Mouse (Mus musculus) heart, embryonic 11.5 days (tissue): Measurements from ENCODE around the gene Olfr273. TPM values are rescaled to one million over a fixed set of nuclear protein-coding genes. Genes with fewer than 3 reads are reported as not detected.
"Not testable (repeated sequence)": the region's sequence is repeated elsewhere in the genome, so short reads cannot be mapped to it uniquely, and the experiment has no call there.

Experiments
- ATAC-seq: fragments of 200-750 bp; cut with Nextera tagmentation; replicated peaks from 2 replicates; pipeline ENCODE4 v1.8.0; 2017; ENCODE audit warnings: moderate library complexity; ENCODE audit not compliant: insufficient number of reproducible peaks, low FRiP score, low TSS enrichment
- H3K27ac ChIP-seq: fragments of 300-500 bp; sonication (generic); 2 replicates; pipeline ENCODE4 v1.5.1; 2014; ENCODE audit warnings: mild to moderate bottlenecking, low read depth, low read length
- H3K27me3 ChIP-seq: fragments of 300-500 bp; sonication (generic); 2 replicates; pipeline ENCODE4 v1.6.1; 2014; ENCODE audit warnings: mild to moderate bottlenecking, low read length, mixed read lengths; ENCODE audit not compliant: control insufficient read depth, insufficient read depth
- H3K36me3 ChIP-seq: fragments of 300-500 bp; sonication (generic); 2 replicates; pipeline ENCODE4 v1.6.1; 2014; ENCODE audit warnings: mild to moderate bottlenecking, low read length, moderate library complexity, mixed read lengths; ENCODE audit not compliant: control insufficient read depth, insufficient read depth
- H3K4me1 ChIP-seq: fragments of 300-500 bp; sonication (generic); 2 replicates; pipeline ENCODE4 v1.6.1; 2014; ENCODE audit warnings: low read length; ENCODE audit not compliant: control insufficient read depth, insufficient read depth
- H3K4me2 ChIP-seq: fragments of 300-500 bp; sonication (generic); 2 replicates; pipeline ENCODE4 v1.6.1; 2014; ENCODE audit warnings: mild to moderate bottlenecking, moderate library complexity
- H3K4me3 ChIP-seq: fragments of 300-500 bp; sonication (generic); 2 replicates; pipeline ENCODE4 v1.5.1; 2014; ENCODE audit warnings: low read depth, low read length
- H3K9ac ChIP-seq: fragments of 300-500 bp; sonication (generic); 2 replicates; pipeline ENCODE4 v1.6.1; 2014; ENCODE audit warnings: mild to moderate bottlenecking, low read depth, low read length, moderate library complexity
- H3K9me3 ChIP-seq: fragments of 300-500 bp; sonication (generic); replicated peaks from 2 replicates; pipeline ENCODE4 v1.6.1; 2016; ENCODE audit warnings: low read length; ENCODE audit not compliant: control insufficient read depth
- WGBS: fragments of 180-500 bp; shearing (Covaris S2); extraction: QIAGEN DNeasy Blood & Tissue Kit; methylation state at CpG from one replicate; pipeline ENCODE4 v1.1.7; 2014; ENCODE audit not compliant: insufficient replicate concordance; 5-methylcytosine and 5-hydroxymethylcytosine counted together
- polyA plus RNA-seq: library from polyadenylated mRNA; unstranded; fragments of >200 nt; fragmentation: Nextera tagmentation; extraction: Ambion mirVana; gene quantifications from 2 replicates; pipeline ENCODE4 v1.2.1, GENCODE M21; 2014

Olfr273 gene
- not detected in 2 replicates for polyA plus RNA-seq

GRCm38 (mm10) chr4:52859136-52859535 lies at the start of gene Olfr273:
Gene Olfr273 (minus strand): TSS chr4:52859236.
- Histone ChIP-seq H3K4me3 (no peak within 1 kb of the TSS), H3K36me3 (no peaks in the 10 kb centered on the region), H3K4me2 (no peak within 1 kb of the TSS), H3K4me1 (no peaks in the 10 kb centered on the region), H3K9ac (no peak within 1 kb of the TSS), H3K27me3 (no peaks in the 10 kb centered on the region), H3K9me3 (no peaks in the 10 kb centered on the region), H3K27ac (no peak within 1 kb of the TSS)
- no peak for ATAC-seq
- 75% methylated on average over 1 of the region's 1 CpGs for WGBS

GRCm38 (mm10) chr4:52864156-52864555 lies 5.1 kb upstream of the Olfr273 start:
- H3K36me3 ChIP-seq, result no peaks in the 10 kb centered on the region
- 87% methylated on average over 9 of the region's 9 CpGs for WGBS
- no peak for ATAC-seq

GRCm38 (mm10) chr4:52849672-52850071 lies 9.4 kb downstream of the Olfr273 start:
- Histone ChIP-seq H3K27me3 (no peaks in the 10 kb centered on the region), H3K9ac (no peak overlapping the region), H3K4me1 (no peaks in the 10 kb centered on the region), H3K27ac (no peak overlapping the region), H3K36me3 (no peaks in the 10 kb centered on the region), H3K4me2 (no peak overlapping the region), H3K9me3 (no peaks in the 10 kb centered on the region), H3K4me3 (no peak overlapping the region)
- no peak for ATAC-seq
- 79% methylated on average over 5 of the region's 5 CpGs for WGBS

More at GRCm38 (mm10) chr4:52864156-52864555, 5.1 kb upstream of the Olfr273 start:
- no peak overlapping the region for H3K27ac ChIP-seq
- H3K4me3 ChIP-seq, result no peak overlapping the region
- no peaks in the 10 kb centered on the region for H3K9me3 ChIP-seq
- no peaks in the 10 kb centered on the region for H3K4me1 ChIP-seq
- no peaks in the 10 kb centered on the region for H3K27me3 ChIP-seq
- no peak overlapping the region for H3K9ac ChIP-seq
- H3K4me2 ChIP-seq, result no peak overlapping the region

- no peak overlapping the region for H3K27ac ChIP-seq
- no peak for ATAC-seq
- no peaks in the 10 kb centered on the region for H3K9me3 ChIP-seq
- H3K4me1 ChIP-seq, result no peaks in the 10 kb centered on the region
- no peaks in the 10 kb centered on the region for H3K36me3 ChIP-seq
- no peak overlapping the region for H3K4me3 ChIP-seq
- H3K9ac ChIP-seq, result no peak overlapping the region
- WGBS, result 65% methylated on average over 4 of the region's 4 CpGs
- no peak overlapping the region for H3K4me2 ChIP-seq
- no peaks in the 10 kb centered on the region for H3K27me3 ChIP-seq
Measured at GRCm38 (mm10) chr4:52849039-52849635, 9.9 kb downstream of the Olfr273 start.

GRCm38 (mm10) chr4:52845411-52845810 lies 13.6 kb downstream of the Olfr273 start:
- not testable (repeated sequence) for H3K27ac ChIP-seq, H3K4me2 ChIP-seq, H3K9ac ChIP-seq, H3K4me3 ChIP-seq, H3K36me3 ChIP-seq, H3K9me3 ChIP-seq, H3K4me1 ChIP-seq, H3K27me3 ChIP-seq, ATAC-seq
- WGBS, result 40% methylated on average over 1 of the region's 1 CpGs

- Histone ChIP-seq H3K9me3 (no peaks in the 10 kb centered on the region), H3K9ac (no peak overlapping the region), H3K4me2 (no peak overlapping the region), H3K36me3 (no peaks in the 10 kb centered on the region), H3K4me1 (no peaks in the 10 kb centered on the region), H3K27ac (no peak overlapping the region), H3K4me3 (no peak overlapping the region), H3K27me3 (no peaks in the 10 kb centered on the region)
- no peak for ATAC-seq
- 94% methylated on average over 11 of the region's 11 CpGs for WGBS
Measured at GRCm38 (mm10) chr4:52821375-52821774, 37.7 kb downstream of the Olfr273 start.

GRCm38 (mm10) chr4:52814304-52814703 lies 44.7 kb downstream of the Olfr273 start, which contains the start of gene Olfr275:
Gene Olfr275 (plus strand): TSS chr4:52814604.
- WGBS, result 75% methylated on average over 2 of the region's 2 CpGs
- Histone ChIP-seq H3K4me2 (no peak within 1 kb of the TSS), H3K4me1 (no peaks in the 10 kb centered on the region), H3K27ac (no peak within 1 kb of the TSS), H3K9ac (no peak within 1 kb of the TSS), H3K36me3 (no peaks in the 10 kb centered on the region), H3K4me3 (no peak within 1 kb of the TSS), H3K27me3 (no peaks in the 10 kb centered on the region), H3K9me3 (no peaks in the 10 kb centered on the region)
- ATAC-seq, result no peak

- Histone ChIP-seq H3K9me3 (no peaks in the 10 kb centered on the region), H3K4me2 (no peak overlapping the region), H3K4me1 (no peaks in the 10 kb centered on the region), H3K27ac (no peak overlapping the region), H3K9ac (no peak overlapping the region), H3K4me3 (no peak overlapping the region), H3K27me3 (no peaks in the 10 kb centered on the region), H3K36me3 (no peaks in the 10 kb centered on the region)
- 36% methylated on average over 2 of the region's 2 CpGs for WGBS
- no peak for ATAC-seq
Measured at GRCm38 (mm10) chr4:52811871-52812270, 47.2 kb downstream of the Olfr273 start.
